Mouse (Mus musculus) ES-E14 (cell line): Measurements from ENCODE around the gene Lrrc17. TPM values are rescaled to one million over a fixed set of nuclear protein-coding genes. Genes with fewer than 3 reads are reported as not detected.

Experiments
- DNase-seq: peaks from one replicate; pipeline ENCODE4 v3.0.0-alpha.2; 2013; ENCODE audit warnings: low read depth, low spot score
- H3K27ac ChIP-seq: 2 replicates; pipeline ENCODE4 v1.5.1; 2012; ENCODE audit warnings: low read depth, mild to moderate bottlenecking, low read length, moderate library complexity, mixed read lengths; ENCODE audit not compliant: poor library complexity, insufficient read depth, severe bottlenecking
- H3K36me3 ChIP-seq: 2 replicates; pipeline ENCODE4 v1.6.1; 2012; ENCODE audit warnings: mild to moderate bottlenecking, low read length, moderate library complexity, mixed read lengths; ENCODE audit not compliant: control insufficient read depth, poor library complexity, insufficient read depth, severe bottlenecking
- H3K4me1 ChIP-seq, 2 experiments: fragments of 150-350 bp in 1 of 2; sonication (generic) in 1 of 2; 2 replicates each; pipeline ENCODE4 v1.6.1; 2012; ENCODE audit warnings: low read length in 2 of 2, mild to moderate bottlenecking in 1 of 2, mixed read lengths in 1 of 2; ENCODE audit not compliant: control insufficient read depth in 2 of 2, insufficient read depth in 2 of 2, poor library complexity in 1 of 2
- H3K4me3 ChIP-seq, 2 experiments: fragments of 150-350 bp in 1 of 2; sonication (generic) in 1 of 2; 2 replicates each; pipeline ENCODE4 v1.5.1; 2012; ENCODE audit warnings: low read length in 2 of 2, low read depth in 1 of 2, mild to moderate bottlenecking in 1 of 2, mixed read lengths in 1 of 2; ENCODE audit not compliant: insufficient read depth in 1 of 2, poor library complexity in 1 of 2, severe bottlenecking in 1 of 2
- H3K9ac ChIP-seq: 2 replicates; pipeline ENCODE4 v1.6.1; 2012; ENCODE audit warnings: low read depth, mild to moderate bottlenecking, low read length, mixed read lengths; ENCODE audit not compliant: poor library complexity, insufficient read depth, severe bottlenecking
- H3K9me3 ChIP-seq: fragments of 150-350 bp; sonication (generic); 2 replicates; pipeline ENCODE4 v1.6.1; 2012; ENCODE audit warnings: low read depth, mild to moderate bottlenecking, low read length; ENCODE audit not compliant: control insufficient read depth, insufficient read depth
- CHD2 ChIP-seq: IDR thresholded peaks from 2 replicates; pipeline ENCODE4 v1.6.1; 2014; ENCODE audit warnings: mild to moderate bottlenecking, low read depth, low read length, inconsistent platforms
- HCFC1 ChIP-seq: IDR thresholded peaks from 2 replicates; pipeline ENCODE4 v1.6.1; 2012; ENCODE audit warnings: low read length, inconsistent platforms, borderline replicate concordance; ENCODE audit not compliant: insufficient read depth
- MAFK ChIP-seq: IDR thresholded peaks from 2 replicates; pipeline ENCODE4 v1.6.1; 2014; ENCODE audit warnings: mild to moderate bottlenecking, low read depth, low read length, inconsistent platforms; ENCODE audit not compliant: insufficient read depth
- ZC3H11A ChIP-seq: IDR thresholded peaks from 2 replicates; pipeline ENCODE4 v1.6.1; 2012; ENCODE audit warnings: low read depth, mild to moderate bottlenecking, inconsistent platforms, low read length, borderline replicate concordance
- ZNF384 ChIP-seq: IDR thresholded peaks from 2 replicates; pipeline ENCODE4 v1.6.1; 2012; ENCODE audit warnings: low read depth, low read length, inconsistent platforms
- in situ Hi-C, 2 experiments: fragments of 600-800 bp; cut with MboI; formaldehyde crosslinking; loops; one replicate each; pipeline ENCODE4 v1.15.1; 2025; ENCODE audit warnings: low sequenced_read_pairs in 2 of 2, inconsistent platforms in 1 of 2; ENCODE audit not compliant: unreplicated experiment in 2 of 2
- total RNA-seq: library from RNA; depleted of rRNA; stranded (reverse); fragments of 300-350 nt; gene quantifications from 2 replicates; pipeline ENCODE4 v1.2.3, GENCODE M21; 2012

The Lrrc17 gene
- total RNA-seq, 1 experiment: 0.13 TPM

DNA sequence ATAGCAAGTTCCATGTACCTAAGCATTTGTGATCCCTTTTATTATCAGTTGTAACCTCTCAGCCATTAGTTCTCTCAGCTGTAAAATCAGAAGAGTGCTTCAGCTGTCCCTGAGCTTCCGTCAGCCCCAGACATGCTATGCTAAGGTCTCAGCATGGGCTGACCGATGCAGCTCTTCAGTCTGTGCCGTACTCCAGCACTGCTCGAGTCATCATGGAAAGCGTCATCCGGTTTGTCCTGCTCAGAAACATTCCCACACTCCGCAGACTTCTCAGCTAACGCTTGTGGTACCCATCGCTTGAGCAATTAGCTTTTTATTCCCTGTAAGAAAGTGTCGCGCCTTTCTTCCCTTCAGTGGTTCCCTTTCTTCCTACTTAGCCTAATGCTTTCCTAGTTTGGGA, 44.4 kb upstream of the Lrrc17 start:
- Histone ChIP-seq H3K4me1 (no peaks in the 10 kb centered on the region), H3K36me3 (no peaks in the 10 kb centered on the region), H3K9me3 (no peaks in the 10 kb centered on the region), H3K27ac (no peak overlapping the region), H3K4me3 (no peak overlapping the region), H3K9ac (no peak overlapping the region)
- TF ChIP-seq MAFK: no peak
- TF ChIP-seq ZNF384: no peak
- no peak for TF ChIP-seq CHD2
- no peak for TF ChIP-seq ZC3H11A
- TF ChIP-seq HCFC1: no peak
- in situ Hi-C loops: no loop called here
- DNase-seq: no peak

DNA sequence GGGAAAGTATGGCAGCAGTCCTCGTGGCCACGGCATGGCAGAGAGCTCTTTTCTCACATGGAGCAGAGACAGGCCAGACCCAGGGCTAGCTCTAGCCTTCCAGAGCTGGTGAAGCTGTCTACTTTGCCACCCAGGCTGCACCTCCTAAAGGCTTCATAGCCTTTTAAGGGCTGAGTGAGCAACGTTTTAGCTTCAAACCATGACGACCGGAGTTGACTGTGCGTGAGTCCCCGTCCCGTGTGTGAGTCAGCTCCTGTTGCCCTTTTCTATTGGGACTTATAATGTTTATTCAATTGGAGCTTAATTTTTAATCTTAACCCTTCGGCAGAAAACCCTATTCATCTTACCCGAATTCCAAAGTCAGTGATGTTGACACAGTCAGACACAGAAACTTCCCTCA, 43.2 kb upstream of the Lrrc17 start:
- in situ Hi-C loops: no loop called here
- H3K4me1 ChIP-seq: no peaks in the 10 kb centered on the region
- H3K9ac ChIP-seq: no peak overlapping the region
- no peak overlapping the region for H3K27ac ChIP-seq
- DNase-seq: no peak
- H3K36me3 ChIP-seq: no peaks in the 10 kb centered on the region
- no peaks in the 10 kb centered on the region for H3K9me3 ChIP-seq
- no peak overlapping the region for H3K4me3 ChIP-seq
- no peak for TF ChIP-seq ZC3H11A
- no peak for TF ChIP-seq MAFK
- TF ChIP-seq HCFC1: no peak
- no peak for TF ChIP-seq CHD2
- no peak for TF ChIP-seq ZNF384

DNA sequence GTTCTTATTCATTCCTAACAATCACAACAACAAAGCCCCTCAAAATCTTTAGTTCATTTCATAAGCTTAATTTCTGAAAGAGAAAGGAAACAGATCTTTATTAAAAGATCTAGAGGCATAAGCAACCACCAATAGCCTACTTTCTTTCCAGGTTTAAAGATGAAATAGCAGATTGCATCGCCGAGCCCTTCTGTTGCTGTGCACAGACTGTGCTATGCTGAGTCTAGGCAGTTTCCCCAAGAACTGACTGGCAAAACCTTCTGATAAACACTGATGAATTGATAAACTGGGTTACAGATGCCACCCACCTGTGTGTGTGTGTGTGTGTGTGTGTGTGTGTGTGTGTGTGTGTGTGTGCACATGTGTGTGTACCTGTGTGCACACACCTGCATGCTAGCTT, 42.4 kb upstream of the Lrrc17 start:
- H3K4me1 ChIP-seq: no peaks in the 10 kb centered on the region
- no peak overlapping the region for H3K9ac ChIP-seq
- in situ Hi-C loops: no loop called here
- no peaks in the 10 kb centered on the region for H3K36me3 ChIP-seq
- TF ChIP-seq MAFK (no peak), CHD2 (no peak), HCFC1 (no peak), ZC3H11A (no peak), ZNF384 (no peak)
- no peak overlapping the region for H3K4me3 ChIP-seq
- DNase-seq: no peak
- no peaks in the 10 kb centered on the region for H3K9me3 ChIP-seq
- no peak overlapping the region for H3K27ac ChIP-seq

DNA sequence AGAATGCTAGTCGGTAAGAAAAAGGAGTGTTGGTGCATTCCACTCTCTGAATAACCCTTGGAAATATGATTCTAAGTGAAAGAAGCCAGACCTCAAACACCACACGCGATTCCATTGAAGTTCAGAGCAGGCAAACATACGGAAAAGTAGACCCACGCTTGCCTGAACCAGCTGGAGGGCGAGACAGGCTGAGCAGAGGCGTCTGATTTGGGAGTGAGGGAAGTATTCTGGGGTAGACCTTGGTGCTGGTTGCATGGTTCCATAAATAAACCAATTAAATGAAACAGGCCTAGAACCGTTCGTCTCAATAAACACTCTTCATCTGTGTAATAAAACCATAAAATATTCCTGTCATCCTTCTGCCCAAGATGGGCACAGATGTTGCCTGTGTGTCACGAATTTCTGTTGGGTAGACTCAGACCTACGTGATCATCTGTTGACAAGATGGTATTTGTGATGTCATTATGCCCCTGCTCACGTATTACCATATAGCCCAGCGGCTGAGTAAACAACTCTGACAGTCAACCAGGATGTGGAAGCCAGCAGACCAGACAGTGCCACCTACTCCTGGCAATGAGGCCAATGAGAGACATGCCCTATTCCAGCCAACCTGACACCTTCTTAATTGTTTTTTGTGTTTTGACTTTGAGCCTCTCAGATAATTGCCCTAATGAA, 40.3 kb upstream of the Lrrc17 start:
- Histone ChIP-seq H3K9me3 (no peaks in the 10 kb centered on the region), H3K27ac (no peak overlapping the region), H3K4me1 (no peaks in the 10 kb centered on the region), H3K9ac (no peak overlapping the region), H3K36me3 (no peaks in the 10 kb centered on the region), H3K4me3 (no peak overlapping the region)
- TF ChIP-seq ZC3H11A: no peak
- TF ChIP-seq HCFC1: no peak
- no peak for TF ChIP-seq ZNF384
- TF ChIP-seq MAFK: no peak
- TF ChIP-seq CHD2: no peak
- DNase-seq: no peak
- in situ Hi-C loops: no loop called here

DNA sequence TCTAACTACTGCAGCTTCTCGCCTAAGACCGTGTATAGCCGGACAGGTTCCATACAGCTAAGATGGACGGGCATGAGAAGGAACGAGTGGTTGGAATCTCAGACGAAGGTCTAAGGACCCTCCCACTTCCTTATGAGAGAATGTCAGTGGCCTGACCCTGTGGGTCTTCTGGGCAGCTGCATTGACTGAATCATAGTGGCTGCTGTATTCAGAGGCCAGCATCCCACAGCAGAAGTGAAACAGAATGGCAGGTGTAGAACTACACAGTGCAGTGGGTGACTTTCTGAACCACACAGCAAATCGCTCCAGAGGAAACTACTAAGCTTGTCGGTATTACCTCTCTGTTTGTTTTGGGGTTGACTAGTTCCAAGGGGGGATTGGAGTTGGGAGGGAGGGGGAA, 38.2 kb upstream of the Lrrc17 start:
- Histone ChIP-seq H3K36me3 (no peaks in the 10 kb centered on the region), H3K9ac (no peak overlapping the region), H3K9me3 (no peaks in the 10 kb centered on the region), H3K27ac (no peak overlapping the region), H3K4me1 (peaks cover 0 to 4% of the 10 kb centered on the region in 2 experiments; a peak in 2 of 4 replicates), H3K4me3 (no peak overlapping the region)
- in situ Hi-C loops: no loop called here
- DNase-seq: no peak
- TF ChIP-seq HCFC1: no peak
- no peak for TF ChIP-seq ZC3H11A
- no peak for TF ChIP-seq CHD2
- no peak for TF ChIP-seq MAFK
- no peak for TF ChIP-seq ZNF384
